Mouse (Mus musculus) midbrain, embryonic 16.5 days (tissue): ENCODE data around the gene Cwc22. TPM values are rescaled to one million over a fixed set of nuclear protein-coding genes. Genes with fewer than 3 reads are reported as not detected.

ENCODE experiments used
- ATAC-seq: fragments of 200-750 bp; cut with Nextera tagmentation; 2 replicates; pipeline ENCODE4 v1.8.0; 2017; ENCODE audit warnings: moderate TSS enrichment
- H3K27ac ChIP-seq: fragments of 300-500 bp; sonication (generic); 2 replicates; pipeline ENCODE4 v1.5.1; 2014; ENCODE audit warnings: mild to moderate bottlenecking, low read length, mixed read lengths
- H3K27me3 ChIP-seq: fragments of 300-500 bp; sonication (generic); 2 replicates; pipeline ENCODE4 v1.6.1; 2014; ENCODE audit warnings: low read depth, low read length, mixed read lengths; ENCODE audit not compliant: control insufficient read depth, insufficient read depth
- H3K36me3 ChIP-seq: fragments of 300-500 bp; sonication (generic); 2 replicates; pipeline ENCODE4 v1.6.1; 2014; ENCODE audit warnings: mild to moderate bottlenecking, low read length, moderate library complexity, mixed read lengths; ENCODE audit not compliant: control insufficient read depth, insufficient read depth
- H3K4me1 ChIP-seq: fragments of 300-500 bp; sonication (generic); 2 replicates; pipeline ENCODE4 v1.6.1; 2014; ENCODE audit warnings: mild to moderate bottlenecking, low read length, mixed read lengths; ENCODE audit not compliant: control insufficient read depth, insufficient read depth
- H3K4me2 ChIP-seq: fragments of 300-500 bp; sonication (generic); 2 replicates; pipeline ENCODE4 v1.6.1; 2014; ENCODE audit warnings: mild to moderate bottlenecking, low read length, mixed read lengths
- H3K4me3 ChIP-seq: fragments of 300-500 bp; sonication (generic); 2 replicates; pipeline ENCODE4 v1.5.1; 2014; ENCODE audit warnings: low read depth, mild to moderate bottlenecking, low read length, moderate library complexity, mixed read lengths
- H3K9ac ChIP-seq: fragments of 300-500 bp; sonication (generic); 2 replicates; pipeline ENCODE4 v1.6.1; 2014; ENCODE audit warnings: low read depth, low read length, mixed read lengths
- H3K9me3 ChIP-seq: fragments of 300-500 bp; sonication (generic); replicated peaks from 2 replicates; pipeline ENCODE4 v1.6.1; 2014; ENCODE audit warnings: mild to moderate bottlenecking, low read length, mixed read lengths; ENCODE audit not compliant: control insufficient read depth, poor library complexity, severe bottlenecking
- WGBS: fragments of 180-500 bp; shearing (Covaris S2); extraction: QIAGEN DNeasy Blood & Tissue Kit; methylation state at CpG from one replicate; pipeline ENCODE4 v1.1.7; 2014; 5-methylcytosine and 5-hydroxymethylcytosine counted together
- polyA plus RNA-seq: library from polyadenylated mRNA; unstranded; fragments of >200 nt; fragmentation: Nextera tagmentation; extraction: Ambion mirVana; gene quantifications from 2 replicates; pipeline ENCODE4 v1.2.1, GENCODE M21; 2015

Cwc22 gene
- polyA plus RNA-seq, 1 experiment from 2014 or later, result 20.6 TPM

- 96% methylated on average over 6 of the region's 6 CpGs for WGBS
- Histone ChIP-seq H3K27me3 (no peaks in the 10 kb centered on the region), H3K4me2 (no peak overlapping the region), H3K9ac (no peak overlapping the region), H3K27ac (no peak overlapping the region), H3K9me3 (no peaks in the 10 kb centered on the region), H3K4me3 (no peak overlapping the region), H3K4me1 (no peaks in the 10 kb centered on the region), H3K36me3 (no peaks in the 10 kb centered on the region)
- no peak for ATAC-seq
Observed at GRCm38 (mm10) chr2:77885036-77885435, 61.1 kb downstream of the Cwc22 start.

GRCm38 (mm10) chr2:77884491-77884890, 61.7 kb downstream of the Cwc22 start:
- H3K27me3 ChIP-seq, result no peaks in the 10 kb centered on the region
- H3K4me1 ChIP-seq, result no peaks in the 10 kb centered on the region
- WGBS, result 98% methylated on average over 3 of the region's 3 CpGs
- no peak for ATAC-seq
- no peak overlapping the region for H3K27ac ChIP-seq
- H3K9me3 ChIP-seq, result no peaks in the 10 kb centered on the region
- no peak overlapping the region for H3K4me3 ChIP-seq
- no peak overlapping the region for H3K4me2 ChIP-seq
- no peaks in the 10 kb centered on the region for H3K36me3 ChIP-seq
- H3K9ac ChIP-seq, result no peak overlapping the region

- no peak overlapping the region for H3K4me2 ChIP-seq
- no peaks in the 10 kb centered on the region for H3K4me1 ChIP-seq
- H3K9ac ChIP-seq, result no peak overlapping the region
- H3K9me3 ChIP-seq, result no peaks in the 10 kb centered on the region
- no peak overlapping the region for H3K27ac ChIP-seq
- no peak overlapping the region for H3K4me3 ChIP-seq
- WGBS, result 92% methylated on average over 4 of the region's 4 CpGs
- no peak for ATAC-seq
- no peaks in the 10 kb centered on the region for H3K27me3 ChIP-seq
- no peaks in the 10 kb centered on the region for H3K36me3 ChIP-seq
Observed at GRCm38 (mm10) chr2:77882961-77883360, 63.2 kb downstream of the Cwc22 start.

GRCm38 (mm10) chr2:77881301-77882199, 64.6 kb downstream of the Cwc22 start:
- WGBS, result 93% methylated on average over 5 of the region's 5 CpGs
- no peak for ATAC-seq
- no peaks in the 10 kb centered on the region for H3K4me1 ChIP-seq
- H3K9ac ChIP-seq, result no peak overlapping the region
- no peaks in the 10 kb centered on the region for H3K36me3 ChIP-seq
- H3K4me2 ChIP-seq, result no peak overlapping the region
- no peaks in the 10 kb centered on the region for H3K27me3 ChIP-seq
- H3K9me3 ChIP-seq, result no peaks in the 10 kb centered on the region
- H3K4me3 ChIP-seq, result no peak overlapping the region
- no peak overlapping the region for H3K27ac ChIP-seq

- Histone ChIP-seq H3K36me3 (no peaks in the 10 kb centered on the region), H3K4me2 (no peak overlapping the region), H3K9ac (no peak overlapping the region), H3K4me1 (no peaks in the 10 kb centered on the region), H3K9me3 (no peaks in the 10 kb centered on the region), H3K27me3 (no peaks in the 10 kb centered on the region), H3K4me3 (no peak overlapping the region), H3K27ac (no peak overlapping the region)
- WGBS, result 91% methylated on average over 1 of the region's 1 CpGs
- ATAC-seq, result no peak
Observed at GRCm38 (mm10) chr2:77880351-77880750, 65.8 kb downstream of the Cwc22 start.

- Histone ChIP-seq H3K4me3 (no peak overlapping the region), H3K9me3 (no peaks in the 10 kb centered on the region), H3K27me3 (no peaks in the 10 kb centered on the region), H3K4me2 (no peak overlapping the region), H3K9ac (no peak overlapping the region), H3K36me3 (no peaks in the 10 kb centered on the region), H3K4me1 (no peaks in the 10 kb centered on the region), H3K27ac (no peak overlapping the region)
- no peak for ATAC-seq
- WGBS, result 71% methylated on average over 5 of the region's 5 CpGs
Observed at GRCm38 (mm10) chr2:77879736-77880135, 66.4 kb downstream of the Cwc22 start.

- WGBS, result 88% methylated on average over 10 of the region's 10 CpGs
- Histone ChIP-seq H3K4me2 (no peak overlapping the region), H3K36me3 (no peaks in the 10 kb centered on the region), H3K9ac (no peak overlapping the region), H3K4me3 (no peak overlapping the region), H3K27ac (no peak overlapping the region), H3K27me3 (no peaks in the 10 kb centered on the region), H3K4me1 (no peaks in the 10 kb centered on the region), H3K9me3 (no peaks in the 10 kb centered on the region)
- no peak for ATAC-seq
Observed at GRCm38 (mm10) chr2:77877156-77877855, 68.9 kb downstream of the Cwc22 start.

- Histone ChIP-seq H3K36me3 (no peaks in the 10 kb centered on the region), H3K4me2 (no peak overlapping the region), H3K9ac (no peak overlapping the region), H3K27me3 (no peaks in the 10 kb centered on the region), H3K4me3 (no peak overlapping the region), H3K27ac (no peak overlapping the region), H3K9me3 (no peaks in the 10 kb centered on the region), H3K4me1 (no peaks in the 10 kb centered on the region)
- no peak for ATAC-seq
- 91% methylated on average over 6 of the region's 6 CpGs for WGBS
Observed at GRCm38 (mm10) chr2:77876331-77876730, 69.8 kb downstream of the Cwc22 start.

- H3K4me1 ChIP-seq, result no peaks in the 10 kb centered on the region
- no peak overlapping the region for H3K4me3 ChIP-seq
- ATAC-seq, result no peak
- H3K4me2 ChIP-seq, result no peak overlapping the region
- H3K9ac ChIP-seq, result no peak overlapping the region
- H3K9me3 ChIP-seq, result no peaks in the 10 kb centered on the region
- H3K36me3 ChIP-seq, result no peaks in the 10 kb centered on the region
- no peak overlapping the region for H3K27ac ChIP-seq
- no peaks in the 10 kb centered on the region for H3K27me3 ChIP-seq
- WGBS, result 96% methylated on average over 4 of the region's 4 CpGs
Observed at GRCm38 (mm10) chr2:77875516-77875915, 70.7 kb downstream of the Cwc22 start.
